Mouse (Mus musculus) gastrocnemius, adult 8-10 months (tissue): ENCODE results near the gene Mr1. TPM values are rescaled to one million over a fixed set of nuclear protein-coding genes. Genes with fewer than 3 reads are reported as not detected.
"Not testable (repeated sequence)": the region's sequence is repeated elsewhere in the genome, so short reads cannot be mapped to it uniquely, and the experiment has no call there.

Experiments
- DNase-seq, 2 experiments: peaks; one replicate each; pipeline ENCODE4 v3.0.0; 2022; ENCODE audit warnings: low spot score in 2 of 2
- total RNA-seq, 4 experiments: library from RNA; stranded (reverse); gene quantifications; 2 replicates each; pipeline ENCODE4 v1.2.4; 2022

Gene Mr1
- total RNA-seq: 10 to 100 TPM; 12.4 to 16.1 (median 13.3) TPM

- DNase-seq: peak; percentile 19 to 42
These were observed at the start of gene Mr1 for GRCm38 (mm10) chr1:155146572-155146980. Gene Mr1, minus strand, starts transcription at chr1:155146814.

- DNase-seq: no peak
These were observed 46.3 kb upstream of the Mr1 start for GRCm38 (mm10) chr1:155192805-155193368.

- no peak for DNase-seq
These were observed 45.1 kb upstream of the Mr1 start for GRCm38 (mm10) chr1:155191671-155192070.

GRCm38 (mm10) chr1:155191219-155191618 is 44.6 kb upstream of the Mr1 start:
- DNase-seq: no peak

- no peak for DNase-seq
These were observed 42.0 kb upstream of the Mr1 start for GRCm38 (mm10) chr1:155188656-155189055.

- DNase-seq: no peak
These were observed 37.6 kb upstream of the Mr1 start for GRCm38 (mm10) chr1:155184191-155184590.

- DNase-seq: no peak
These were observed 31.7 kb upstream of the Mr1 start for GRCm38 (mm10) chr1:155178192-155178924.

GRCm38 (mm10) chr1:155174424-155174823 is 27.8 kb upstream of the Mr1 start:
- no peak for DNase-seq

GRCm38 (mm10) chr1:155173644-155174016 is 27.0 kb upstream of the Mr1 start:
- not testable (repeated sequence) for DNase-seq

- DNase-seq: no peak
These were observed 26.5 kb upstream of the Mr1 start for GRCm38 (mm10) chr1:155172895-155173643.

- DNase-seq: no peak
These were observed 23.3 kb upstream of the Mr1 start for GRCm38 (mm10) chr1:155169935-155170334.

- no peak for DNase-seq
These were observed 20.8 kb upstream of the Mr1 start for GRCm38 (mm10) chr1:155167453-155167852.

GRCm38 (mm10) chr1:155158970-155159484 is 12.4 kb upstream of the Mr1 start:
- DNase-seq: peak; percentile 11 to 27

- peak; percentile 95 to 97 for DNase-seq
These were observed 11.7 kb upstream of the Mr1 start, which contains the start of gene Stx6 for GRCm38 (mm10) chr1:155158141-155158969. Gene Stx6, plus strand, starts transcription at chr1:155158715.

- no peak for DNase-seq
These were observed 7.3 kb upstream of the Mr1 start for GRCm38 (mm10) chr1:155153906-155154305.

GRCm38 (mm10) chr1:155150821-155151220 is 4.2 kb upstream of the Mr1 start:
- DNase-seq: no peak

- no peak for DNase-seq
These were observed 2.8 kb upstream of the Mr1 start for GRCm38 (mm10) chr1:155149403-155149802.

GRCm38 (mm10) chr1:155147228-155147627 is 614 bp upstream of the Mr1 start:
- no peak for DNase-seq

GRCm38 (mm10) chr1:155145620-155146019 is 994 bp downstream of the Mr1 start:
- DNase-seq: no peak

GRCm38 (mm10) chr1:155140076-155140475 is 6.5 kb downstream of the Mr1 start:
- DNase-seq: peak; percentile 28 to 35

GRCm38 (mm10) chr1:155138795-155139194 is 7.8 kb downstream of the Mr1 start:
- peak; percentile 29 to 61 for DNase-seq
